Comparison of ENCODE assay signal across 9 mouse cellular contexts in genomic region chr11:95258490-95258889, GRCm38 (mm10). TPM values are rescaled to one million over a fixed set of nuclear protein-coding genes. Genes with fewer than 3 reads are reported as not detected.
A peak's percentile ranks its signal among the peaks of the same experiment; 100 is the strongest.
DNase-seq lines count a peak whose midpoint lies in the region; ATAC-seq and TF ChIP-seq lines count a peak whose summit lies in the region.
"Had no signal": no experiment of that assay in that cellular context is flagged by ENCODE, and none has a peak within 500 bp of the region (broad histone marks: within the 10 kb centered on the region; RNA-seq: fewer than 3 reads in every experiment).

No protein-coding gene starts in this region.

- peak; percentile 61 for TF ChIP-seq CTCF in layer of hippocampus, adult 2 months (conservative IDR thresholded peaks at IDR 0.05)
- TF ChIP-seq CTCF in lung, postnatal 0 days (IDR thresholded peaks at IDR 0.05), result peak; percentile 74

- no peaks in the 10 kb centered on the region for H3K27me3 ChIP-seq in forebrain, embryonic 15.5 days
- no peaks in the 10 kb centered on the region for H3K27me3 ChIP-seq in lung, postnatal 0 days (replicated peaks; ENCODE audit: insufficient read depth, low read length)

- peak overlapping the region; percentile 60 for H3K9ac ChIP-seq in forebrain, embryonic 15.5 days (replicated peaks)
- H3K9ac ChIP-seq in lung, postnatal 0 days (replicated peaks; ENCODE audit: low read depth), result peak overlapping the region; percentile 44; the same call in 1 of the 2 replicates

- DNase-seq in ES-CJ7 (ENCODE audit: low read depth, low spot score), result peak; percentile 81
- peak; percentile 52 for DNase-seq in cerebellum, adult 11-12 months
- peak; percentile 87 to 91 for DNase-seq in heart, postnatal 14 days
- DNase-seq in layer of hippocampus, adult 2 months (ENCODE audit: low spot score in 2 of 2), result peak; percentile 38 to 64
- peak; percentile 91 for DNase-seq in lung, postnatal 0 days (ENCODE audit: low spot score)
- DNase-seq in ovary, adult 18-20 months (ENCODE audit: low spot score), result peak; percentile 45
- DNase-seq in thymus, postnatal 0 days (ENCODE audit: low spot score), result peak; percentile 55

- H3K27ac ChIP-seq in forebrain, embryonic 15.5 days (replicated peaks), result no peak overlapping the region
- peak overlapping the region; percentile 69 for H3K27ac ChIP-seq in layer of hippocampus, adult 2 months
- peak overlapping the region; percentile 66 for H3K27ac ChIP-seq in lung, postnatal 0 days (ENCODE audit: low read length)

- peak overlapping the region; percentile 51 for H3K4me3 ChIP-seq in forebrain, embryonic 15.5 days
- H3K4me3 ChIP-seq in layer of hippocampus, adult 2 months, result peak overlapping the region; percentile 78
- H3K4me3 ChIP-seq in lung, postnatal 0 days (ENCODE audit: low read depth, low read length), result peak overlapping the region; percentile 49

- no peaks in the 10 kb centered on the region for H3K36me3 ChIP-seq in forebrain, embryonic 15.5 days
- no peaks in the 10 kb centered on the region for H3K36me3 ChIP-seq in lung, postnatal 0 days (ENCODE audit: insufficient read depth, low read length)

- TF ChIP-seq EP300 in lung, postnatal 0 days (IDR thresholded peaks at IDR 0.05), result no peak

- H3K9me3 ChIP-seq in forebrain, embryonic 15.5 days, result no peaks in the 10 kb centered on the region
- no peaks in the 10 kb centered on the region for H3K9me3 ChIP-seq in lung, postnatal 0 days (ENCODE audit: low read length)

- ATAC-seq in forebrain, embryonic 15.5 days (replicated peaks), result no peak
- peak; percentile 78 for ATAC-seq in lung, postnatal 0 days

- under 1% methylated on average over 26 of the region's 26 CpGs for WGBS in forebrain, embryonic 15.5 days
- WGBS in lung, postnatal 0 days, result 2% methylated on average over 24 of the region's 26 CpGs

- intact Hi-C loops in heart, postnatal 14 days (cut with DNase I), result loop anchor here (2.0 to 5.0 kb wide), 4 partner anchors 38 to 262 kb away; partner anchors contain the start of gene Pdk2

- H3K4me2 ChIP-seq in forebrain, embryonic 15.5 days (replicated peaks), result peak overlapping the region; percentile 91
- peak overlapping the region; percentile 83 for H3K4me2 ChIP-seq in lung, postnatal 0 days (replicated peaks; ENCODE audit: low read depth, low read length)

- H3K4me1 ChIP-seq in forebrain, embryonic 15.5 days, result peaks cover 16% of the 10 kb centered on the region
- H3K4me1 ChIP-seq in lung, postnatal 0 days (ENCODE audit: insufficient read depth, low read depth, low read length), result no peaks in the 10 kb centered on the region

RNA-seq across cellular contexts. Expression of gene Tac4, which starts 2.8 kb away (rescaled TPM):
- polyA plus RNA-seq in forebrain, embryonic 15.5 days (2015; fragmentation: Nextera tagmentation; extraction: Ambion mirVana), result not detected in 2 replicates
- not detected for total RNA-seq in heart, postnatal 14 days (2021)
- total RNA-seq in layer of hippocampus, adult 2 months (2021), result not detected
- 0.18 and 0.25 TPM in 2 replicates for polyA plus RNA-seq in lung, postnatal 0 days (2015; fragmentation: Nextera tagmentation; extraction: Ambion mirVana)
- polyA plus RNA-seq in thymus, postnatal 0 days (2015; fragmentation: Nextera tagmentation; extraction: Ambion mirVana), result 0.21 and 0.27 TPM in 2 replicates
- total RNA-seq: left cerebral cortex, adult 8-10 months had no signal

RNA-seq across cellular contexts. Expression of gene Kat7, which starts 51.6 kb away (rescaled TPM):
- polyA plus RNA-seq in forebrain, embryonic 15.5 days (2015; fragmentation: Nextera tagmentation; extraction: Ambion mirVana), result 75.7 and 75.9 TPM in 2 replicates
- total RNA-seq in heart, postnatal 14 days (2021), result 10 to 100 TPM; 30.6 to 32.2 TPM
- 10 to 100 TPM; 83.3 to 85.7 TPM for total RNA-seq in layer of hippocampus, adult 2 months (2021)
- polyA plus RNA-seq in lung, postnatal 0 days (2015; fragmentation: Nextera tagmentation; extraction: Ambion mirVana), result 30.7 and 33.5 TPM in 2 replicates
- 56.8 and 57.9 TPM in 2 replicates for polyA plus RNA-seq in thymus, postnatal 0 days (2015; fragmentation: Nextera tagmentation; extraction: Ambion mirVana)
